14 mouse cellular contexts compared by ENCODE assay signal in the genomic region with DNA sequence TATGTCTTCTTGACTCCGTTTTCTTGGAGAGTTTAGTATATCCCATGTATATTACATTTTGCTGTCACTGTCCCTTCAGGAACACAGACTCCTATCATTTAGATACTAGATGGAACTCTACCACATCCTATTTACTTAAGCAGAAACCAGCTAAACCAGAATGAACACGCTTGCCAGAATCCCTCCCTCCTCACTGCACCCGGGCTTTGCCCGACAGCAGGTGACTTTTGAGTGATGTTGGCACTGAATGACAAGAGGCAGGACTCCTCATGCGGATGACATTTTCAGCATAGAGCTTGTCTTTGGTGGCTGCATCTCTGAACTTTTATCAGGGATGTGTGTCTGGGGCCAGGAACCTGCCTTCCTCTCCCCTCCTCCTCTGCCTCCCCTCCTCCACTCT.
"Had no signal": no experiment of that assay in that cellular context is flagged by ENCODE, and none has a peak within 500 bp of the region (broad histone marks: within the 10 kb centered on the region; RNA-seq: fewer than 3 reads in every experiment).

No protein-coding gene starts in this region.

- H3K4me3 ChIP-seq: liver, embryonic 13.5 days; liver, embryonic 15.5 days; lung, embryonic 15.5 days; megakaryocyte, embryonic 14.5 days; midbrain, embryonic 12.5 days; neural tube, embryonic 12.5 days; stomach, embryonic 15.5 days had no signal

- DNase-seq: liver; liver, embryonic 13.5 days; liver, postnatal 0 days; midbrain, embryonic 14.5 days; right cerebral cortex, postnatal 14 days; thymus, adult 18-20 months; thymus, postnatal 14 days; thymus, postnatal 36 days had no signal

- H3K4me1 ChIP-seq: lung, embryonic 15.5 days; midbrain, embryonic 12.5 days; neural tube, embryonic 12.5 days; stomach, embryonic 15.5 days had no signal
